Mouse (Mus musculus): ENCODE measurements at regions not wholly inside any gene's neighbourhood (a gene's known extent, or its start where the extent isn't known, plus 50 kb on each side); places are given as distances from the start of the nearest gene placed in this dataset.

DNA sequence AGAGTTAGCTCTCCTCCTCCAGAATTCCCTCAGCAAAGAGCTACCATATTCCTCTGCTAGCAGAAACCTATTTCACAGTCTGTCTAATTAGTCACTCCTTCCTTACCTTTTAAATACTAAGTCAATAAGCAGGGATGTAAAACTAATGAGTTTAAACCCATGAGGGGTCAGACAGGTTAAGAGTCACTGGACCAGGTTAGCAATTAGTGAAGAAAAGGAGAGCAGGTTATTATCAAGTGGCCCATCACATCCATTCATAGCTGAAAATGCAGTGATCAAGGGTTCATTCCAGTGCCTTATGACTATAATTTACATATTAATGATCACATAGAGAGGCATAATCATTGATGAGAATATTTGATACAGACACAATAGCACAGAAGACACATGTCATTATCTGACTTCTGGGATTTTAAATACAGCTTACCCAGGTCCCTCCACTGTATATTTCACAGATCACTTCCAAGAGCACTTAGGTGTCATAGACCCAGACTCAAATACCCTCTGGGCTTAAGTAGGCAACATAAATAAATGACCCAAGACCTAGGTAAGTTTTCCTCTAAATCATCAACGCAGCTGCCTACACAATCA lies 355.4 kb upstream of the Rgma start:
- no peak for TF ChIP-seq CTCF (IDR thresholded peaks at IDR 0.05; ENCODE audit: low read depth)
- Histone ChIP-seq H3K9ac (no peak overlapping the region), H3K27me3 (ENCODE audit: insufficient read depth, low read length) (no peaks in the 10 kb centered on the region), H3K4me1 (ENCODE audit: insufficient read depth) (no peaks in the 10 kb centered on the region), H3K9me3 (ENCODE audit: low read depth, low read length) (no peaks in the 10 kb centered on the region), H3K4me3 (ENCODE audit: low read depth, low read length) (no peak overlapping the region), H3K27ac (ENCODE audit: low read depth) (no peak overlapping the region), H3K4me2 (no peak overlapping the region), H3K36me3 (ENCODE audit: insufficient read depth) (no peaks in the 10 kb centered on the region)
- ATAC-seq (ENCODE audit: insufficient read depth) = no peak
- no peak for DNase-seq
- WGBS = 69% methylated on average over 1 of the region's 1 CpGs

DNA sequence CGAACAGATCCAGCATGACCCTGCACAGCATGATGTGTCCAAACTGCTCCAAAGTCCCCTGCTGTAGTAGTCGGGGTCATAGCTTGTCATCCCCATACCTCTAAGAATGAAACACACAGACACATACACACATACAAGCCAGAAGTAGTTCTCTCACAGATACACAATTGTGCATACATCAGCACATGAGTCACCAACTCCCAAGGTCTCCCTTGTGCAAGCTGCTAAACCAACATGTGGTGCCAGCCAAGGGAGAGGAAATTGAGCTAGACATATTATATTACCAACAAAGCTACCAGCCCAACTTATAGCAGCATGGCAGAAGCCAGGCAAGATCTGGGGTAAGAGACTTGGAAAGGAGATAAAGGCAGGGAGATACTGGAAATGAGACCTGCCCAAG lies 353.5 kb upstream of the Rgma start:
- no peaks in the 10 kb centered on the region for H3K36me3 ChIP-seq (ENCODE audit: insufficient read depth)
- H3K4me1 ChIP-seq (ENCODE audit: insufficient read depth) = no peaks in the 10 kb centered on the region
- no peak for DNase-seq
- no peaks in the 10 kb centered on the region for H3K27me3 ChIP-seq (ENCODE audit: insufficient read depth, low read length)
- WGBS = 78% methylated on average over 2 of the region's 2 CpGs
- H3K4me3 ChIP-seq (ENCODE audit: low read depth, low read length) = no peak overlapping the region
- no peak overlapping the region for H3K27ac ChIP-seq (ENCODE audit: low read depth)
- TF ChIP-seq CTCF (IDR thresholded peaks at IDR 0.05; ENCODE audit: low read depth) = no peak
- no peak overlapping the region for H3K4me2 ChIP-seq
- H3K9me3 ChIP-seq (ENCODE audit: low read depth, low read length) = no peaks in the 10 kb centered on the region
- ATAC-seq (ENCODE audit: insufficient read depth) = no peak
- H3K9ac ChIP-seq = no peak overlapping the region

DNA sequence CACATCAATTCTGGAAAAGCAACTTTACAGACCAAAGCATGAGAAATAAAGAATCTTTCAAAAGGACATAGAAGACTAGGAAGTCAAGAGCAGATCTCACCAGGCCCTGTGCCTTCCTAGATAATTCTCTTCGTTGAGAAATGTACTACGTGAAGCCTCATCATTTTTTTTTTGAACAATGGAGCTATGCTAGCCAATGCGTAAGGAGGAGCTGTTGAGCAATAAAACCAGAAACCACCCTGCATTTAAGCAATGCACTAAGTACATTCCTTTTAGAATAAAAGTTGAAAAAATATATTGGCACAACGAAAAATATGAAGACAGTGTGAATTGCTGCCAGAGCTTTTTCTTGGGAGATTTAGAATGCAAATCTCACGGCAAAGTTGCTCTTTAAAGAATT lies 349.7 kb upstream of the Rgma start:
- Histone ChIP-seq H3K4me2 (no peak overlapping the region), H3K27me3 (ENCODE audit: insufficient read depth, low read length) (no peaks in the 10 kb centered on the region), H3K4me1 (ENCODE audit: insufficient read depth) (no peaks in the 10 kb centered on the region), H3K4me3 (ENCODE audit: low read depth, low read length) (no peak overlapping the region), H3K9ac (no peak overlapping the region), H3K36me3 (ENCODE audit: insufficient read depth) (no peaks in the 10 kb centered on the region), H3K27ac (ENCODE audit: low read depth) (no peak overlapping the region), H3K9me3 (ENCODE audit: low read depth, low read length) (no peaks in the 10 kb centered on the region)
- no peak for ATAC-seq (ENCODE audit: insufficient read depth)
- DNase-seq = peak; percentile 66
- 45% methylated on average over 5 of the region's 5 CpGs for WGBS
- TF ChIP-seq CTCF (IDR thresholded peaks at IDR 0.05; ENCODE audit: low read depth) = peak; percentile 37

DNA sequence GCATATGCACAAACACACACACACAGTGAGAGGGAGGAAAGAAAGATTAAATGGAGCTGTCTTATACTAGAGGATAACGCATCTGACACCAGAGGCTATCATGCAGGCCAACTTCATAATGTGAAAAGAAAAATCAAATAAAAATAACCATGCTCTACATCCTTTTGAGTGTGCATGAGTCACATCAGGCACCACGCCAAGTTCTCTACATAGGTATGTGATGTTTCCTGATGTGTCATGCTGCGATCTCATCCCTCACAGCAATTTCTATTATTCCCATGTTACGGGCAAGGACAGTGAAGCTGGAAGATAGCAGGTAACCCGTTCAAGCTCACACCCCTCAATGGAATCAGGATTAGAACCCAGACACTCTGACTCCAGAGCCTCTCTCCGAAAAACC lies 346.4 kb upstream of the Rgma start:
- no peaks in the 10 kb centered on the region for H3K4me1 ChIP-seq (ENCODE audit: insufficient read depth)
- DNase-seq = peak; percentile 15
- no peak for ATAC-seq (ENCODE audit: insufficient read depth)
- H3K27me3 ChIP-seq (ENCODE audit: insufficient read depth, low read length) = no peaks in the 10 kb centered on the region
- WGBS = 79% methylated on average over 6 of the region's 6 CpGs
- H3K4me2 ChIP-seq = no peak overlapping the region
- no peaks in the 10 kb centered on the region for H3K9me3 ChIP-seq (ENCODE audit: low read depth, low read length)
- H3K4me3 ChIP-seq (ENCODE audit: low read depth, low read length) = no peak overlapping the region
- no peak overlapping the region for H3K9ac ChIP-seq
- no peaks in the 10 kb centered on the region for H3K36me3 ChIP-seq (ENCODE audit: insufficient read depth)
- TF ChIP-seq CTCF (IDR thresholded peaks at IDR 0.05; ENCODE audit: low read depth) = no peak
- no peak overlapping the region for H3K27ac ChIP-seq (ENCODE audit: low read depth)

DNA sequence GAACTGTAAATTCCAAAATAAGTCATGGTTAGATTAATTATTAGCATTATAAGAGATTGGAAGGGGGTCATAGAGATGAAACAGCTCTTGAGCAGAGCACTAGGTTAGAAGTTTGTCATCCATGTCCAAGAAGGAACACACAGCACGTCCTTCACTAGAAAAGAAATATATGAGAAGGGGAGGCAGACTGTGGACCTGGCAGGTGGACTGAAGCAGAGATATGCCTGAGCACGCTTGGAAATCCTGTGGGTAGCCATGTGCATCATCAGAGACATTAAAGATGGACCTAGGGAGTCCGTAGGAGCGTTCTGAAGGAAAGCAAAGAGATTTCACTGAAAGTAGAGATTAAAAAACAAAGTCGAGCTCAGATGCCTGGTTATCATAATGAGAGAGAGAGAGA lies 343.9 kb upstream of the Rgma start:
- no peak for TF ChIP-seq CTCF (IDR thresholded peaks at IDR 0.05; ENCODE audit: low read depth)
- Histone ChIP-seq H3K27ac (ENCODE audit: low read depth) (no peak overlapping the region), H3K9me3 (ENCODE audit: low read depth, low read length) (no peaks in the 10 kb centered on the region), H3K4me1 (ENCODE audit: insufficient read depth) (no peaks in the 10 kb centered on the region), H3K4me2 (no peak overlapping the region), H3K9ac (no peak overlapping the region), H3K27me3 (ENCODE audit: insufficient read depth, low read length) (no peaks in the 10 kb centered on the region), H3K36me3 (ENCODE audit: insufficient read depth) (no peaks in the 10 kb centered on the region), H3K4me3 (ENCODE audit: low read depth, low read length) (no peak overlapping the region)
- DNase-seq (no peak), ATAC-seq (ENCODE audit: insufficient read depth) (no peak)
- whole genome bisulfite sequencing = 75% methylated on average over 5 of the region's 5 CpGs

DNA sequence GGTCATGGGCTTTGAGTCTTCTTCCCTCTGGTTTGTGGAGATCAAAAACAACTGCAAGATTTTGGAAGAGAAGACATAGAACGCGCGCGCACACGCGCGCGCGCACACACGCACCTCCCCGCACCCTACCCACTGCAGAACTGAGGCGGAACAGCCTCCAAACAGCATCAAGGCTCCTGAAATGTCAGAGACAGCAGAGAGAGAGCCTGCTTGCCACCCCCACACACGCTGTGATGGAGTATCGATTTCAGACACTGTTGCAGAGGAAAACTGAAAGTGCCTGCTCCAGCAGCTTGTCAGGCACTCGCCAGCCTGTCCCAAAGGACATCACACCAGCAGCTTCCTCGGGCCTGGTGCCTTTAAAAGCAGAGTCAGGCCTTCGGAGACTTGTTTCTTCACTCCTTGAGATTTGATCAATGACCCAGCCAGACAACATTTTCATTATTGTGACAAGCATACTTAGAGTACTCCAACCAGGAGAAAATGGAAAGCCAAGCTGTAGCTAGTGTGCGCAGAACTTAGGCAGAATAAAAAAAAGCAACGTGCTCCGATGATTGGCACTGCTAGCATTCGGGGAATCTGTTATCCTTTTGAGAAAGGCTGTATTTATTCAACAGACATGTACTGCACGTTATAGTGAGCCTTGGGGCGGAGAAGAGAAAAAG lies 342.9 kb upstream of the Rgma start:
- H3K9me3 ChIP-seq (ENCODE audit: low read depth, low read length) = no peaks in the 10 kb centered on the region
- H3K9ac ChIP-seq = 0 out of 2 replicates have a peak overlapping the region, but pooled peaks have one; percentile 6
- peaks cover 8% of the 10 kb centered on the region for H3K4me1 ChIP-seq (ENCODE audit: insufficient read depth)
- 61% methylated on average over 23 of the region's 23 CpGs for WGBS
- ATAC-seq (ENCODE audit: insufficient read depth) = no peak
- peak; percentile 12 for DNase-seq
- no peaks in the 10 kb centered on the region for H3K27me3 ChIP-seq (ENCODE audit: insufficient read depth, low read length)
- H3K27ac ChIP-seq (ENCODE audit: low read depth) = no peak overlapping the region
- H3K4me2 ChIP-seq = no peak overlapping the region
- no peak overlapping the region for H3K4me3 ChIP-seq (ENCODE audit: low read depth, low read length)
- no peak for TF ChIP-seq CTCF (IDR thresholded peaks at IDR 0.05; ENCODE audit: low read depth)
- no peaks in the 10 kb centered on the region for H3K36me3 ChIP-seq (ENCODE audit: insufficient read depth)

DNA sequence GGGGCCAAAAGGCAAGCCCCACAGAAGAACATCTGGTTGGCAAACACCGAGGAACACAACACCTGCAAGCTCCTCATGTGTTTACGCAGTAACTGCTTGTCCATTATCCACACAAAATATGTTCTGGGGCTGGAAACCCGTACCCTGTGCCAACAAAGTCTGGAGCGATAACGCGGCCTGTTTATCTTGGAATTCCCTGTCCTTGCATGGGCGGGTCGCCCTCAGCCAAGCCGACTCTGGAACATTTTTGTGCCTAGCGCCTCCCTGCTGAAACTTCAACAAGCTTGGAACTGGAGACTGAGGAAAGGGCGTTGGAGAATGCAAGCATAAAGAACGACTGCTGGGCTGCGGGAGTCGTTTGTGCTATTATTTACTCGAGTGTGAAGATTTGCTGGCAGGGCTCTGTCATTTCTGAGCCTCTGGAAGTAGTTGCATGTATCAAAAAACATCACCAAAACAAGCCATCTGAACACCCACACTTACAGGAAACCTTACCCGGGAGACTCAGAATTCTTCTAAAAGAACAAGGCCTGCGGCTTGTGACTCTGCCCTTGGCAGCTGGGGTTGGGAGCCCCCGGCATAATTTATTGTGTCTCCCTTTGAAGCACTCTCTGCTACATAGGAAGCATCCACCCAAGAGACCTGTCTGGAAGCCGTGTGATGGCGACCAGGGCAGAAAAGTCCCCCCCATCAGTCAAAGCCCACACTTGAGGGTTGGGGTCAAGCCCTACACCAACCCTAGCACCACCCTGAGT lies 338.3 kb upstream of the Rgma start:
- DNase-seq (peak; percentile 77), ATAC-seq (ENCODE audit: insufficient read depth) (peak; percentile 78)
- H3K27ac ChIP-seq (ENCODE audit: low read depth) = peak overlapping the region; percentile 42; the same call in 1 of the 2 replicates
- peak overlapping the region; percentile 31; the same call in 1 of the 2 replicates for H3K4me2 ChIP-seq
- 31% methylated on average over 20 of the region's 20 CpGs for WGBS
- no peaks in the 10 kb centered on the region for H3K27me3 ChIP-seq (ENCODE audit: insufficient read depth, low read length)
- H3K4me1 ChIP-seq (ENCODE audit: insufficient read depth) = peaks cover 8% of the 10 kb centered on the region
- no peaks in the 10 kb centered on the region for H3K9me3 ChIP-seq (ENCODE audit: low read depth, low read length)
- no peak overlapping the region for H3K9ac ChIP-seq
- H3K36me3 ChIP-seq (ENCODE audit: insufficient read depth) = no peaks in the 10 kb centered on the region
- H3K4me3 ChIP-seq (ENCODE audit: low read depth, low read length) = no peak overlapping the region
- TF ChIP-seq CTCF (IDR thresholded peaks at IDR 0.05; ENCODE audit: low read depth) = peak; percentile 31

All from lung, embryonic 14.5 days (tissue).